ENCODE assay signal across 9 mouse cellular contexts in the genomic region with DNA sequence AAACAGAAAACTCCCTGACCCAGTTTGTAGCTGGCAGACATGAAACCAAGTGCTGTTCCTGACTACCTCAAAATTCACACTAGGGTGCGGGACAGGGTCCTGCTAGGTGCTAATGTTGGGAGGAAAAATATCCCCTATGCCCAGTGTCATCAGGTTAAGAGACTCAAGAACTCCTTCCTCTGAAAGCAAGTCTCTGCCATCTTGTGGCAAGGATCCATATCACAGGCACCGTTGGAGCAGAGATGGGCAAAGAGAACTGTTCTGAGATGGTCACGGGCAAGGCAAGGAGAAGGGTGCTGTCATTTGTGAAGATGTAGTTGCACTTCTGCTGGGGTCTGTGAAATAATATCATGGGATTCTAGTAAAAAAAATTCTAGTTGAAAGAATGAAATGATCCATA. TPM values are rescaled to one million over a fixed set of nuclear protein-coding genes. Genes with fewer than 3 reads are reported as not detected.
DNase-seq lines count a peak whose midpoint lies in the region; ATAC-seq and TF ChIP-seq lines count a peak whose summit lies in the region.
"Had no signal": no experiment of that assay in that cellular context is flagged by ENCODE, and none has a peak within 500 bp of the region (broad histone marks: within the 10 kb centered on the region; RNA-seq: fewer than 3 reads in every experiment).

No protein-coding gene starts in this region.

- ATAC-seq in intestine, postnatal 0 days, result no peak
- no peak for ATAC-seq in intestine, embryonic 15.5 days
- ATAC-seq in hematopoietic stem cell, adult 5-6 weeks (replicated peaks in 1 of 2; ENCODE audit: insufficient read depth in 1 of 2, low FRiP score in 2 of 2, low TSS enrichment in 1 of 2, low read depth in 1 of 2, poor library complexity in 2 of 2, severe bottlenecking in 2 of 2), result peak; percentile 60 to 78; a peak in 3 of 4 replicates

- DNase-seq in NIH3T3 (ENCODE audit: low read depth), result peak; percentile 61
- peak; percentile 22 for DNase-seq in cerebellum, adult 11 months
- peak; percentile 58 to 68 for DNase-seq in left cerebral cortex, adult 18-20 months (ENCODE audit: low spot score in 2 of 2)
- peak; percentile 11 for DNase-seq in retina, postnatal 7 days (ENCODE audit: low read depth, low spot score)
- no peak for DNase-seq in thymus, postnatal 25 days

- no peaks in the 10 kb centered on the region for H3K36me3 ChIP-seq in intestine, postnatal 0 days (ENCODE audit: control insufficient read depth, insufficient read depth)
- H3K36me3 ChIP-seq in intestine, embryonic 15.5 days, result no peaks in the 10 kb centered on the region
- H3K36me3 ChIP-seq: limb, embryonic 13.5 days had no signal

- no peak overlapping the region for H3K4me2 ChIP-seq in intestine, postnatal 0 days (replicated peaks; ENCODE audit: low read depth)
- H3K4me2 ChIP-seq in intestine, embryonic 15.5 days (replicated peaks), result no peak overlapping the region
- H3K4me2 ChIP-seq: limb, embryonic 13.5 days had no signal

- H3K27ac ChIP-seq in intestine, postnatal 0 days (ENCODE audit: low read depth, low read length), result no peak overlapping the region
- no peak overlapping the region for H3K27ac ChIP-seq in intestine, embryonic 15.5 days
- H3K27ac ChIP-seq: limb, embryonic 13.5 days had no signal

- H3K9ac ChIP-seq in intestine, postnatal 0 days (ENCODE audit: low read depth, low read length), result no peak overlapping the region
- H3K9ac ChIP-seq in intestine, embryonic 15.5 days, result no peak overlapping the region
- H3K9ac ChIP-seq: limb, embryonic 13.5 days had no signal

- H3K27me3 ChIP-seq in intestine, postnatal 0 days (replicated peaks; ENCODE audit: control insufficient read depth, insufficient read depth, low read length), result no peaks in the 10 kb centered on the region
- H3K27me3 ChIP-seq in intestine, embryonic 15.5 days (replicated peaks), result no peaks in the 10 kb centered on the region
- H3K27me3 ChIP-seq: limb, embryonic 13.5 days had no signal

- H3K4me1 ChIP-seq in intestine, postnatal 0 days (replicated peaks; ENCODE audit: control insufficient read depth, insufficient read depth, low read length), result no peaks in the 10 kb centered on the region
- no peaks in the 10 kb centered on the region for H3K4me1 ChIP-seq in intestine, embryonic 15.5 days (replicated peaks)
- H3K4me1 ChIP-seq: limb, embryonic 13.5 days had no signal

- TF ChIP-seq CTCF in intestine, postnatal 0 days (IDR thresholded peaks at IDR 0.05; ENCODE audit: low read depth), result peak; percentile 78

- no peak overlapping the region for H3K4me3 ChIP-seq in intestine, postnatal 0 days (ENCODE audit: low read depth, low read length)
- H3K4me3 ChIP-seq in intestine, embryonic 15.5 days (replicated peaks), result no peak overlapping the region
- H3K4me3 ChIP-seq: limb, embryonic 13.5 days had no signal

- H3K9me3 ChIP-seq in intestine, postnatal 0 days (ENCODE audit: control insufficient read depth), result no peaks in the 10 kb centered on the region
- H3K9me3 ChIP-seq in intestine, embryonic 15.5 days, result no peaks in the 10 kb centered on the region
- H3K9me3 ChIP-seq: limb, embryonic 13.5 days had no signal

- WGBS in intestine, postnatal 0 days, result 42% methylated on average over 3 of the region's 3 CpGs
- WGBS in intestine, embryonic 15.5 days, result 36% methylated on average over 3 of the region's 3 CpGs

RNA-seq across cellular contexts. Expression of gene Megf9, which starts 44.9 kb away (rescaled TPM):
- 2.2 and 3.3 TPM in 2 replicates for polyA plus RNA-seq in intestine, postnatal 0 days (2015; fragmentation: Nextera tagmentation; extraction: Ambion mirVana)
- 5.3 and 5.5 TPM in 2 replicates for polyA plus RNA-seq in intestine, embryonic 15.5 days (2015; fragmentation: Nextera tagmentation; extraction: Ambion mirVana)
- 3.7 and 10.6 TPM in 2 replicates for total RNA-seq in hematopoietic stem cell, adult 5-6 weeks (2017)
- 100 to 1,000 TPM; 104 to 113 TPM for total RNA-seq in left cerebral cortex, adult 18-20 months (2021)

Comparison
In these comparisons a context has a peak if more than half of its experiments do, and no peak if none do; other contexts are left out.
1. ATAC-seq: peak in hematopoietic stem cell, adult 5-6 weeks (2 of 2); none in intestine, postnatal 0 days (single experiment) and intestine, embryonic 15.5 days (single experiment).